Mouse (Mus musculus) hindbrain, embryonic 11.5 days (tissue): ENCODE data around the gene Lsm14b. TPM values are rescaled to one million over a fixed set of nuclear protein-coding genes. Genes with fewer than 3 reads are reported as not detected.

Source experiments
- ATAC-seq: fragments of 200-750 bp; cut with Nextera tagmentation; 2 replicates; pipeline ENCODE4 v1.8.0; 2017; ENCODE audit warnings: mild to moderate bottlenecking, moderate TSS enrichment, moderate library complexity; ENCODE audit not compliant: low FRiP score
- DNase-seq: peaks from one replicate; pipeline ENCODE4 v3.0.0-alpha.2; 2015; ENCODE audit warnings: low spot score
- H3K27ac ChIP-seq: fragments of 300-500 bp; sonication (generic); 2 replicates; pipeline ENCODE4 v1.5.1; 2014; ENCODE audit warnings: mild to moderate bottlenecking, low read depth, low read length
- H3K27me3 ChIP-seq: fragments of 300-500 bp; sonication (generic); 2 replicates; pipeline ENCODE4 v1.6.1; 2014; ENCODE audit warnings: mild to moderate bottlenecking, low read length, moderate library complexity, mixed read lengths; ENCODE audit not compliant: control insufficient read depth, insufficient read depth
- H3K36me3 ChIP-seq: fragments of 300-500 bp; sonication (generic); 2 replicates; pipeline ENCODE4 v1.6.1; 2014; ENCODE audit warnings: mild to moderate bottlenecking, low read length, moderate library complexity, mixed read lengths; ENCODE audit not compliant: control insufficient read depth, insufficient read depth
- H3K4me1 ChIP-seq: fragments of 300-500 bp; sonication (generic); replicated peaks from 2 replicates; pipeline ENCODE4 v1.6.1; 2014; ENCODE audit warnings: low read length, mixed read lengths; ENCODE audit not compliant: control insufficient read depth, insufficient read depth
- H3K4me2 ChIP-seq: fragments of 300-500 bp; sonication (generic); replicated peaks from 2 replicates; pipeline ENCODE4 v1.6.1; 2014; ENCODE audit warnings: mild to moderate bottlenecking, low read depth, low read length
- H3K4me3 ChIP-seq: fragments of 300-500 bp; sonication (generic); 2 replicates; pipeline ENCODE4 v1.5.1; 2014; ENCODE audit warnings: low read depth, low read length
- H3K9ac ChIP-seq: fragments of 300-500 bp; sonication (generic); 2 replicates; pipeline ENCODE4 v1.6.1; 2014; ENCODE audit warnings: low read depth, low read length
- H3K9me3 ChIP-seq: fragments of 300-500 bp; sonication (generic); 2 replicates; pipeline ENCODE4 v1.6.1; 2016; ENCODE audit warnings: low read length; ENCODE audit not compliant: control insufficient read depth
- WGBS: fragments of 180-500 bp; shearing (Covaris S2); extraction: QIAGEN DNeasy Blood & Tissue Kit; methylation state at CpG from one replicate; pipeline ENCODE4 v1.1.7; 2014; 5-methylcytosine and 5-hydroxymethylcytosine counted together
- polyA plus RNA-seq: library from polyadenylated mRNA; unstranded; fragments of >200 nt; fragmentation: Nextera tagmentation; extraction: Ambion mirVana; gene quantifications from 2 replicates; pipeline ENCODE4 v1.2.1, GENCODE M21; 2014

Lsm14b gene
- polyA plus RNA-seq, 1 experiment from 2014 or later: 13.5 TPM

DNA sequence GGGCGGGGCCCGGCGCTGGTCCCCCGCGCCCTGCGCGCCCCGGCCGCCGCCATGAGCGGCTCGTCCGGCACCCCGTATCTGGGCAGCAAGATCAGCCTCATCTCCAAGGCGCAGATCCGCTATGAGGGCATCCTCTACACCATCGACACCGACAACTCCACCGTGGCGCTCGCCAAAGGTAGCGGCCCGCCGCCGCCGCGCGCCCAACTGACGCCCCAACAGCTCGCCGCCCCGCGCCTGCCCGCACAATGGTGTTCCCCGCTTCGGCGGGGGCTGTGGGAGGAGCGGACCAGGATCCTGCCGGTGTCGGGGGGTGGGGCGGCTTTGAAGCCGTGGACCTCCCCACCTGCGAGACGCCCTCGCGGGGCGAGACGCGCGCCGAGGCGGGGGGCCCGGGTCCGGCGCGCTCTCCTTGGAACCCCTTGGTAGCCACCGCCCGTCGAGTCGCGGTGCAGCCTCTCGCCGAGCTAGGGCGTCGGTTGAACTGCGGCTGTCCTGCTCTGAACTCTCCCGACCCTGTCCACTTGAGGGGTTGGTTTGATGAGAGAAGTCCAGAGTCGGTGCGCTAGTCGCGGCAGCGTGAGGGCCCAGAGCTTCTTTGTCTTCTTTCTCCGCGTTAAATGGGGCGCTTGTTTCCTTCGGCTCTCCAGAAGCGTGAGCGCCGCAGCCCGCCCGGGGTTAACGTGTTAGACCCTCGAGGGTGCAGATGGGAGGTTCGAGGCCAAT lies 511 bp downstream of the Lsm14b start:
- ATAC-seq: peak; percentile 58
- no peaks in the 10 kb centered on the region for H3K9me3 ChIP-seq

DNA sequence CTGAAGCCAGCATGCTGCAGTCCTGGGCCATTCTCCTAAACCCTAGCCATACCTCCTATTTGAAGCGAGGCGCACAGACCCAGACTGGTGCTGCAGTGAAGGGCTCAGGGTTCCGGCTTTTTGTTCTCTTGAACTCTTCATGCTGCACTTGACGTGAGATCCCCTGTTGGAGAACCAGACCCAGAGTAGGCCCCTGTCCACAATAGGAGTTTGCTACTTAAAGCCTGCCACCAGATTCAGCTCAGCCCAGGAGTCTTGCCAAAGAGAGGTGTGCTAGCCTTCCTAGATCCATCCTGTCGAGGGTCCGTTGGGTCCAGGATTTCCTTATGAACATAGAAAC lies 1.0 kb downstream of the Lsm14b start:
- Histone ChIP-seq H3K9ac (peak overlapping the region; percentile 96), H3K27me3 (peaks cover 4% of the 10 kb centered on the region), H3K36me3 (peaks cover 17% of the 10 kb centered on the region), H3K27ac (peak overlapping the region; percentile 95), H3K4me3 (peak overlapping the region; percentile 100), H3K9me3 (no peaks in the 10 kb centered on the region), H3K4me2 (peak overlapping the region; percentile 93), H3K4me1 (peaks cover 24% of the 10 kb centered on the region)
- DNase-seq: no peak
- 9% methylated on average over 6 of the region's 6 CpGs for WGBS
- ATAC-seq: no peak

More for the DNA sequence above, 511 bp downstream of the Lsm14b start:
- Histone ChIP-seq H3K9ac (peak overlapping the region; percentile 96), H3K4me1 (peaks cover 24% of the 10 kb centered on the region), H3K27me3 (peaks cover 4% of the 10 kb centered on the region), H3K4me2 (peak overlapping the region; percentile 93), H3K36me3 (peaks cover 12% of the 10 kb centered on the region), H3K27ac (peak overlapping the region; percentile 95), H3K4me3 (peak overlapping the region; percentile 100)
- peak; percentile 62 for DNase-seq
- under 1% methylated on average over 66 of the region's 84 CpGs for WGBS

DNA sequence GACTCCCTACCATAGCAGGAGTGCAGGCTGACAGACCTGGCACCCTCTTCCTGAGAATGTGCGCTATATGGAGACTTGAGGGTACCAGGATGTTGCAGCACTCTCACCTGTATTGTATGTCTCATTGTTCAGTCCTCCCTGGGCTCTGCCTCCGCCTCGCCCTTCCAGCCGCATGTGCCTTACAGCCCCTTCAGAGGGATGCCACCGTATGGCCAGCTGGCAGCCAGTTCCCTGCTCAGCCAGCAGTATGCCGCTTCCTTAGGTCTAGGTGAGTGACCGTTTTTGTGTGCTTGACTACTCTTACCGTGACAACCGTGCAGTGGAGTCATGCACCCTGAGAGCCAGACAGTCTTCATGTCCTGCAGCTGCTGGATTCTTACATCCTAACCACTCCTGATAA lies 3.0 kb downstream of the Lsm14b start:
- peak overlapping the region; percentile 100 for H3K4me3 ChIP-seq
- H3K9ac ChIP-seq: no peak overlapping the region
- peaks cover 27% of the 10 kb centered on the region for H3K36me3 ChIP-seq

DNA sequence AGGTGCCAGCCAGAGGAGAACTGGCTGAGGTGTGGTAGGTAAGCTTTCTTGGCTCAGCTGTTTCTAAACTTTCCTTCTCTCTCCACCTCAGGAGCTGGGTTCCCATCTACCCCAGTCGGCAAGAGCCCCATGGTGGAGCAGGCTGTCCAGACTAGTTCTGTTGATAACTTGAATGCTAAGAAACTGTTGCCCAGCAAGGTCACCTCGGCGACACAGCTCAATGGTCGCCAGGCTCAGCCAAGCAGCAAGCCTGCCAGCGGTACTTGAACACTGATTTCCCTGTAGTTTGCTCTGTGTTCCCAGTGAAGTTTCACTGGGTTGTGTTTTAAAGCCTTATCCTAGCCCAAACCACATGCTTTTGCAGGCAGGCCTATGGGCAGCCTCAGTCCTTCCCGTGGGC lies 6.5 kb downstream of the Lsm14b start:
- Histone ChIP-seq H3K9me3 (no peaks in the 10 kb centered on the region), H3K4me1 (peaks cover 17% of the 10 kb centered on the region), H3K9ac (no peak overlapping the region), H3K27me3 (no peaks in the 10 kb centered on the region), H3K4me2 (no peak overlapping the region), H3K36me3 (peaks cover 48% of the 10 kb centered on the region), H3K4me3 (no peak overlapping the region), H3K27ac (no peak overlapping the region)
- ATAC-seq (no peak), DNase-seq (no peak)
- 91% methylated on average over 6 of the region's 6 CpGs for WGBS

More for the DNA sequence above, 3.0 kb downstream of the Lsm14b start:
- Histone ChIP-seq H3K9me3 (no peaks in the 10 kb centered on the region), H3K4me1 (peaks cover 24% of the 10 kb centered on the region), H3K4me2 (peak overlapping the region; percentile 93), H3K27me3 (peaks cover 4% of the 10 kb centered on the region), H3K27ac (no peak overlapping the region)
- 86% methylated on average over 9 of the region's 9 CpGs for WGBS
- DNase-seq: no peak
- ATAC-seq: no peak

DNA sequence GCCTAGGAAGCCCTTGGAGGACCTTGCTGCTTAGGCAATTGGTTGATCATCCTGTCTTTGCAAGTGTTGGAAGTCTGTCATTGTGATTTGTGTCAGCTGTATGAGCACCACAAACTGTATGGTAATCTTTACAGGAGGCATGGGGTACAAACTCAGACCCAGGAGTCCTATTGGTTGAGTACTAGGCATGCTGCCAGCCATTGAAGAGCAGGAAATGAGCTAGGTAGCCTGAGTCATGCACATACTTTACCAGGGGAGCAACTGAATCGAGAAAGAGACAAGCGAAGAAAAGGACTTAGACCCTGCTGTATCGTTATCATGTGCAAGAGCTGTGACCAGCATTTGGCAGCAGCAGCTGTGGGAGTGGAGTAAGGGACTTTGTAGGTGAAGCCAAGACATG lies 8.1 kb downstream of the Lsm14b start:
- H3K27ac ChIP-seq: no peak overlapping the region
- no peak overlapping the region for H3K9ac ChIP-seq
- H3K9me3 ChIP-seq: no peaks in the 10 kb centered on the region
- ATAC-seq: no peak
- DNase-seq: no peak
- peaks cover 4% of the 10 kb centered on the region for H3K4me1 ChIP-seq
- H3K36me3 ChIP-seq: peaks cover 52% of the 10 kb centered on the region
- H3K4me3 ChIP-seq: no peak overlapping the region
- no peaks in the 10 kb centered on the region for H3K27me3 ChIP-seq
- 95% methylated on average over 3 of the region's 3 CpGs for WGBS
- H3K4me2 ChIP-seq: no peak overlapping the region

DNA sequence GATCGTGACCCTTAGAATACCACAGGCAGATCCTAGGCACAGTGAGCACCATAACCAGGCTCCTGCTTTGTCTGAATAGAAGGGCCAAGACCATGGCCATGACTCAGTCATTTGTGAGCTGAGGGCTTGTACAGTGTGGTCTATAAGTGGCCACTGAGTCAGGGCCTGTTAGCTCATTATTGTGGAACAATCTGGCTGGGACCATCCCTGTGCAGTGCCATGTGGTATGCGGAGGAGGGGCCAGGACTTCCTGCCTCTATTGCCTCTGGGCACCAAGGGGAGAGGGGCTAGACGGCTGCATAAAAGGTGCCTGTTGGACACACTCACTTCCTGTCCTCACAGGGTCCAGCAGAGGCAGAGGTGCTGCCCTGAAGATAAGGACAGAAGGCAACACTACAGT lies 9.2 kb downstream of the Lsm14b start:
- H3K36me3 ChIP-seq: peaks cover 57% of the 10 kb centered on the region
- DNase-seq: no peak
- 75% methylated on average over 3 of the region's 3 CpGs for WGBS
- no peak overlapping the region for H3K9ac ChIP-seq
- no peak overlapping the region for H3K27ac ChIP-seq
- H3K4me1 ChIP-seq: no peaks in the 10 kb centered on the region
- H3K27me3 ChIP-seq: no peaks in the 10 kb centered on the region
- H3K4me3 ChIP-seq: no peak overlapping the region
- ATAC-seq: 0 out of 2 replicates have a peak, but pooled peaks have one; percentile 10
- no peak overlapping the region for H3K4me2 ChIP-seq
- H3K9me3 ChIP-seq: no peaks in the 10 kb centered on the region

DNA sequence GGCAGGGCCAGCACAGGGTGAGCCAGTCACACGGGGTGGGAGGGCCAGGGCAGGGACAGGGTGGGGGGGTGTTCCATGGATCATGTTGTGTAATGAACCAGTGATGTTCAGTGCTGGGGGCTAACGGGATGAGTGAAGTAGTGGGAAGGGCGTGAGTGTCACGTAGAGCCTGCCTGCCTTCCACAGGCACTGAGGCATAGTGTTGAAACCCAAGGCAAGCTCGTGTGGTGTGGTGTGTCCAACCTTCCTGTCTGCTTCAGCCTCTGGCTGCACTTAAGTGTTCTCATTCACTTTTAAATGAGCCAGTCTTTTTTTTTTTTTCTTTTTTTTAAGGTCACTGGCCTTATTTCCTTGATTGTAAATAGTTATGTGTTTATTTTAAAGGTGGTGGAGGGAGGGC lies 10.0 kb downstream of the Lsm14b start:
- DNase-seq (no peak), ATAC-seq (0 out of 2 replicates have a peak, but pooled peaks have one; percentile 13)

DNA sequence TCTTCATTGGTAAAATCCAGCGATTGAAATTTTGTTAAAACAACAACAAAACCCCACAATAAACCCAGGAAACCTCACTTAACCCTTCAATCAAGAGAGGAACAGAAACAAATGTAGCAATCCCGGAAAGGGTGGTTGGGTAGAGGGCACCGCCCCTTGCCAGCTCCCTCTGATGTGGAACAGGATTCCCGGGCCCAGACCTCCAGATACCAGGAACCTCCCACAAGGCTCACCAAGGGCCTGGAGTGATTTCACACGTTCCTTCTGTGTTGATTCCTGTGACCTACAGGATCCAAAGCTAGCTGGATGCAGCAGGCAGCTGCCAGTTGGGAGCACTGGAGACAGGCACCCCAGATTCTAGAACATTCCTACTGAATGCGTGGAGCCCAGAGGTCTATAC lies 15.6 kb downstream of the Lsm14b start:
- Histone ChIP-seq H3K4me2 (peak overlapping the region; percentile 77), H3K4me1 (peaks cover 16% of the 10 kb centered on the region), H3K36me3 (peaks cover 23% of the 10 kb centered on the region), H3K4me3 (peak overlapping the region; percentile 96), H3K27ac (no peak overlapping the region), H3K9me3 (no peaks in the 10 kb centered on the region), H3K27me3 (no peaks in the 10 kb centered on the region), H3K9ac (peak overlapping the region; percentile 0; the same call in 1 of the 2 replicates)
- 67% methylated on average over 6 of the region's 6 CpGs for WGBS
- DNase-seq: no peak
- no peak for ATAC-seq

More for the DNA sequence above, 10.0 kb downstream of the Lsm14b start:
- H3K27me3 ChIP-seq: no peaks in the 10 kb centered on the region
- H3K4me3 ChIP-seq: no peak overlapping the region
- no peaks in the 10 kb centered on the region for H3K4me1 ChIP-seq
- H3K9me3 ChIP-seq: no peaks in the 10 kb centered on the region
- no peak overlapping the region for H3K9ac ChIP-seq
- WGBS: 74% methylated on average over 5 of the region's 5 CpGs
- peaks cover 52% of the 10 kb centered on the region for H3K36me3 ChIP-seq
- no peak overlapping the region for H3K27ac ChIP-seq
- no peak overlapping the region for H3K4me2 ChIP-seq
